Mouse (Mus musculus) cerebellum, adult 2 months (tissue): Measurements from ENCODE around the gene Dok4. TPM values are rescaled to one million over a fixed set of nuclear protein-coding genes. Genes with fewer than 3 reads are reported as not detected.

ENCODE experiments used
- DNase-seq, 2 experiments: peaks; one replicate each; pipeline ENCODE4 v3.0.0; 2021
- H3K27ac ChIP-seq: fragments of 200-500 bp; 2 replicates; pipeline ENCODE4 v1.5.1; 2012; ENCODE audit warnings: low read length, control low read depth, inconsistent platforms; ENCODE audit not compliant: insufficient read depth
- H3K27me3 ChIP-seq: fragments of 200-500 bp; 2 replicates; pipeline ENCODE4 v1.6.1; 2012; ENCODE audit warnings: inconsistent platforms, mild to moderate bottlenecking, low read length, moderate library complexity; ENCODE audit not compliant: control insufficient read depth, insufficient read depth
- H3K4me1 ChIP-seq: fragments of 200-500 bp; 2 replicates; pipeline ENCODE4 v1.6.1; 2011; ENCODE audit warnings: low read length; ENCODE audit not compliant: control insufficient read depth, insufficient read depth
- H3K4me3 ChIP-seq: fragments of 200-500 bp; replicated peaks from 2 replicates; pipeline ENCODE3; 2011; ENCODE audit warnings: mild to moderate bottlenecking, low read depth, low read length, control low read depth; ENCODE audit not compliant: insufficient read depth
- CTCF ChIP-seq: fragments of 200-500 bp; IDR thresholded peaks from 2 replicates; pipeline ENCODE4 v1.5.1; 2011; ENCODE audit warnings: low read depth, mild to moderate bottlenecking, control low read depth, low read length, moderate library complexity, borderline replicate concordance; ENCODE audit not compliant: insufficient read depth
- POLR2A ChIP-seq: fragments of 200-500 bp; IDR thresholded peaks from 2 replicates; pipeline ENCODE4 v1.6.1; 2011; ENCODE audit warnings: low read length, control low read depth, borderline replicate concordance; ENCODE audit not compliant: insufficient read depth
- WGBS: fragments of 180-500 bp; shearing (Covaris S2); methylation state at CpG from one replicate; pipeline ENCODE4 v1.1.7; 2018; 5-methylcytosine and 5-hydroxymethylcytosine counted together
- polyA plus RNA-seq: library from polyadenylated mRNA; depleted of rRNA; stranded (reverse); fragments of >200 nt; gene quantifications from 2 replicates; pipeline ENCODE4 v1.2.3, GENCODE M21; 2012

The Dok4 gene
- polyA plus RNA-seq, 1 experiment, result 12.5 TPM

- no peak for TF ChIP-seq CTCF
- TF ChIP-seq POLR2A, result no peak
- no peaks in the 10 kb centered on the region; the same call in 1 of the 2 replicates for H3K27me3 ChIP-seq
- no peak for DNase-seq
- no peaks in the 10 kb centered on the region; the same call in 1 of the 2 replicates for H3K4me1 ChIP-seq
- no peak overlapping the region for H3K27ac ChIP-seq
- WGBS, result 57% methylated on average over 9 of the region's 9 CpGs
- H3K4me3 ChIP-seq, result no peak overlapping the region
Measured at GRCm38 (mm10) chr8:94916311-94916959, 40.3 kb upstream of the Dok4 start.

- TF ChIP-seq POLR2A, result no peak
- no peak for TF ChIP-seq CTCF
- Histone ChIP-seq H3K27ac (no peak overlapping the region), H3K27me3 (no peaks in the 10 kb centered on the region; the same call in 1 of the 2 replicates), H3K4me3 (no peak overlapping the region), H3K4me1 (no peaks in the 10 kb centered on the region; the same call in 1 of the 2 replicates)
- no peak for DNase-seq
- 27% methylated on average over 3 of the region's 3 CpGs for WGBS
Measured at GRCm38 (mm10) chr8:94914701-94915101, 38.6 kb upstream of the Dok4 start.

- WGBS, result 52% methylated on average over 6 of the region's 6 CpGs
- Histone ChIP-seq H3K4me1 (no peaks in the 10 kb centered on the region; the same call in 1 of the 2 replicates), H3K27ac (no peak overlapping the region), H3K27me3 (no peaks in the 10 kb centered on the region; the same call in 1 of the 2 replicates), H3K4me3 (no peak overlapping the region)
- no peak for DNase-seq
- TF ChIP-seq POLR2A, result no peak
- TF ChIP-seq CTCF, result no peak
Measured at GRCm38 (mm10) chr8:94914256-94914655, 38.1 kb upstream of the Dok4 start.

GRCm38 (mm10) chr8:94913061-94913660, 37.0 kb upstream of the Dok4 start:
- Histone ChIP-seq H3K4me3 (no peak overlapping the region), H3K27ac (no peak overlapping the region), H3K27me3 (no peaks in the 10 kb centered on the region; the same call in 1 of the 2 replicates), H3K4me1 (no peaks in the 10 kb centered on the region; the same call in 1 of the 2 replicates)
- 9% methylated on average over 77 of the region's 77 CpGs for WGBS
- DNase-seq, result peak in 1 of 2 experiments; percentile 36
- TF ChIP-seq POLR2A (no peak), CTCF (0 out of 2 replicates have a peak, but pooled peaks have one; percentile 27)

- TF ChIP-seq POLR2A (no peak), CTCF (peak; percentile 77)
- H3K4me1 ChIP-seq, result no peaks in the 10 kb centered on the region; the same call in 1 of the 2 replicates
- H3K27ac ChIP-seq, result no peak overlapping the region
- H3K27me3 ChIP-seq, result no peaks in the 10 kb centered on the region
- peak; percentile 57 to 75 for DNase-seq
- no peak overlapping the region for H3K4me3 ChIP-seq
- WGBS, result 3% methylated on average over 4 of the region's 4 CpGs
Measured at GRCm38 (mm10) chr8:94908847-94909246, 32.7 kb upstream of the Dok4 start.

- Histone ChIP-seq H3K27ac (no peak overlapping the region), H3K27me3 (no peaks in the 10 kb centered on the region), H3K4me1 (no peaks in the 10 kb centered on the region), H3K4me3 (no peak overlapping the region)
- 77% methylated on average over 18 of the region's 18 CpGs for WGBS
- TF ChIP-seq CTCF (no peak), POLR2A (no peak)
- no peak for DNase-seq
Measured at GRCm38 (mm10) chr8:94907591-94908300, 31.6 kb upstream of the Dok4 start.

GRCm38 (mm10) chr8:94904450-94905175, 28.5 kb upstream of the Dok4 start:
- TF ChIP-seq CTCF, result no peak
- no peak for TF ChIP-seq POLR2A
- H3K4me3 ChIP-seq, result no peak overlapping the region
- no peak overlapping the region for H3K27ac ChIP-seq
- 47% methylated on average over 12 of the region's 12 CpGs for WGBS
- no peaks in the 10 kb centered on the region for H3K27me3 ChIP-seq
- DNase-seq, result peak; percentile 30 to 38
- H3K4me1 ChIP-seq, result no peaks in the 10 kb centered on the region
